Mouse (Mus musculus): ENCODE results near the gene Zbtb8b. TPM values are rescaled to one million over a fixed set of nuclear protein-coding genes. Genes with fewer than 3 reads are reported as not detected.
A peak's percentile ranks its signal among the peaks of the same experiment; 100 is the strongest.

Zbtb8b gene
- total RNA-seq, 1 experiment: 2.5 TPM

DNA sequence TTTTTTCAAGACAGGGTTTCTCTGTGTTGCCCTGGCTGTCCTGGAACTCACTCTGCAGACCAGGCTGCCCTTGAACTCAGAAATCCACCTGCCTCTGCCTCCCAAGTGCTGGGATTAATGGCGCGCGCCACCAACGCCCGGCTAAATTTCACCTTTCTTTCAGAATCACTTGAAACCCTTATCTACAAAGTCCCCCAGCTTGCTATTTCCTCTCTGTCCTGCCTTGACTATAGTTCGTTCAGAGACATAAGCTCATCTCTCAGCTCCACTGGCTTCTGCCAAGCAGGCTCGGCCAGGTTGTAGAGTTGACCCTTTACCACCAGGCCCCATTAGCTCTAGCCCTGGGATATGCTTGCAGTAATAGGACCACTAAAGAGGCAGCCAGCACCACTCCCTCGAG lies 6.7 kb upstream of the Zbtb8b start:
- H3K27ac ChIP-seq (ENCODE audit: insufficient read depth, low read depth, low read length, poor library complexity, severe bottlenecking): no peak overlapping the region
- DNase-seq (ENCODE audit: low read depth, low spot score): no peak
- no peak overlapping the region for H3K9ac ChIP-seq (ENCODE audit: insufficient read depth, low read depth, low read length, poor library complexity, severe bottlenecking)
- in situ Hi-C loops (cut with MboI; ENCODE audit: low sequenced_read_pairs in 2 of 2, unreplicated experiment in 2 of 2): no loop called here
- TF ChIP-seq HCFC1 (IDR thresholded peaks at IDR 0.05; ENCODE audit: borderline replicate concordance, insufficient read depth, low read length) (no peak), MAFK (IDR thresholded peaks at IDR 0.05; ENCODE audit: insufficient read depth, low read depth, low read length) (no peak), ZC3H11A (IDR thresholded peaks at IDR 0.05; ENCODE audit: borderline replicate concordance, low read depth, low read length) (no peak), CHD2 (IDR thresholded peaks at IDR 0.05; ENCODE audit: low read depth, low read length) (no peak), ZNF384 (IDR thresholded peaks at IDR 0.05; ENCODE audit: low read depth, low read length) (no peak)
- H3K4me3 ChIP-seq (ENCODE audit: insufficient read depth in 1 of 2, low read depth in 1 of 2, low read length in 2 of 2, poor library complexity in 1 of 2, severe bottlenecking in 1 of 2): no peak overlapping the region
- H3K36me3 ChIP-seq (ENCODE audit: control insufficient read depth, insufficient read depth, low read length, poor library complexity, severe bottlenecking): no peaks in the 10 kb centered on the region
- no peaks in the 10 kb centered on the region for H3K9me3 ChIP-seq (ENCODE audit: control insufficient read depth, insufficient read depth, low read depth, low read length)
- H3K4me1 ChIP-seq (ENCODE audit: control insufficient read depth in 2 of 2, insufficient read depth in 2 of 2, low read length in 2 of 2, poor library complexity in 1 of 2): no peaks in the 10 kb centered on the region

DNA sequence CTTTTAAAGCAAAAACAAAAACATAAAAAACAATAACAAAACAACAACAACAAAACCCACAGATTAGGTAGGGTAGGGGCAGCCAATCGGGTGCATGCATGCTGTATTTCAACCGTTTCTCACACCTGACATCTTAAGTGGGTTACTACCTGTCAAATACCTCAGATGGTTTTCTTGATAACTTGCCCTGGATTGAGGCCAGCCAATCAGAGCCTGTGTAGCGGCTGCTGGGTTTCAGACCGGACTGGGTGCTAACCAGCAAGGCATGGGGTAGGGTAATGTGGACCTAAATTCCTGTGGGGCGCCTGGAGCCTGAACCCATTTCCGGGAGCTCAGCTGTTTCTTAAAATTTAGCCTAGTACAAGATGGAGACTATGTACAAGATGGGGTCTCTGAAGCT lies 492 bp upstream of the Zbtb8b start:
- in situ Hi-C loops (cut with MboI; ENCODE audit: low sequenced_read_pairs in 2 of 2, unreplicated experiment in 2 of 2): no loop called here
- Histone ChIP-seq H3K27ac (ENCODE audit: insufficient read depth, low read depth, low read length, poor library complexity, severe bottlenecking) (no peak overlapping the region), H3K9me3 (ENCODE audit: control insufficient read depth, insufficient read depth, low read depth, low read length) (no peaks in the 10 kb centered on the region), H3K36me3 (ENCODE audit: control insufficient read depth, insufficient read depth, low read length, poor library complexity, severe bottlenecking) (no peaks in the 10 kb centered on the region), H3K4me3 (ENCODE audit: insufficient read depth in 1 of 2, low read depth in 1 of 2, low read length in 2 of 2, poor library complexity in 1 of 2, severe bottlenecking in 1 of 2) (peak overlapping the region in 1 of 2 experiments; percentile 91; a peak in 2 of 4 replicates), H3K9ac (ENCODE audit: insufficient read depth, low read depth, low read length, poor library complexity, severe bottlenecking) (no peak overlapping the region), H3K4me1 (ENCODE audit: control insufficient read depth in 2 of 2, insufficient read depth in 2 of 2, low read length in 2 of 2, poor library complexity in 1 of 2) (peaks cover 0 to 3% of the 10 kb centered on the region in 2 experiments; a peak in 2 of 4 replicates)
- no peak for DNase-seq (ENCODE audit: low read depth, low spot score)
- TF ChIP-seq HCFC1 (IDR thresholded peaks at IDR 0.05; ENCODE audit: borderline replicate concordance, insufficient read depth, low read length): no peak
- no peak for TF ChIP-seq MAFK (IDR thresholded peaks at IDR 0.05; ENCODE audit: insufficient read depth, low read depth, low read length)
- no peak for TF ChIP-seq ZNF384 (IDR thresholded peaks at IDR 0.05; ENCODE audit: low read depth, low read length)
- no peak for TF ChIP-seq CHD2 (IDR thresholded peaks at IDR 0.05; ENCODE audit: low read depth, low read length)
- no peak for TF ChIP-seq ZC3H11A (IDR thresholded peaks at IDR 0.05; ENCODE audit: borderline replicate concordance, low read depth, low read length)

DNA sequence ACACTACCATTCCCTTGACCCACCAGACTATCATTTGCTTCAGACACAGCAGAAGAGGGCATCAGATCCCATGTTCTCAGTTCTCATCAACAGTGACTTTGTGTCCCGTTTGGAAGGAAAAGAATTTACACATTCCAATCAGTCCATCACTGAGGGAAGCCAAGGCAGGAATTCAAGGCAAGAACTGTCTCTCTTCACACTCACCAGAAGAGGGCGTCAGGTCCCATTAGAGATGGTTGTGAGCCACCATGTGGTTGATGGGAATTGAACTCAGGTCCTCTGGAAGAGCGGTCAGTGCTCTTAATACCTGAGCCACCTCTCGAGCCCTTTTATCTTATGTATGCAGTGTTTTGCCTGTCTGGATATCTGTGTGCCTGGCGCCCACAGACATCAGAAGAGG lies 22.3 kb downstream of the Zbtb8b start:
- Histone ChIP-seq H3K4me1 (ENCODE audit: control insufficient read depth in 2 of 2, insufficient read depth in 2 of 2, low read length in 2 of 2, poor library complexity in 1 of 2) (no peaks in the 10 kb centered on the region), H3K4me3 (ENCODE audit: insufficient read depth in 1 of 2, low read depth in 1 of 2, low read length in 2 of 2, poor library complexity in 1 of 2, severe bottlenecking in 1 of 2) (no peak overlapping the region), H3K9ac (ENCODE audit: insufficient read depth, low read depth, low read length, poor library complexity, severe bottlenecking) (no peak overlapping the region), H3K27ac (ENCODE audit: insufficient read depth, low read depth, low read length, poor library complexity, severe bottlenecking) (no peak overlapping the region), H3K9me3 (ENCODE audit: control insufficient read depth, insufficient read depth, low read depth, low read length) (no peaks in the 10 kb centered on the region), H3K36me3 (ENCODE audit: control insufficient read depth, insufficient read depth, low read length, poor library complexity, severe bottlenecking) (no peaks in the 10 kb centered on the region)
- in situ Hi-C loops (cut with MboI; ENCODE audit: low sequenced_read_pairs in 2 of 2, unreplicated experiment in 2 of 2): no loop called here
- no peak for DNase-seq (ENCODE audit: low read depth, low spot score)
- TF ChIP-seq ZC3H11A (IDR thresholded peaks at IDR 0.05; ENCODE audit: borderline replicate concordance, low read depth, low read length) (no peak), ZNF384 (IDR thresholded peaks at IDR 0.05; ENCODE audit: low read depth, low read length) (no peak), HCFC1 (IDR thresholded peaks at IDR 0.05; ENCODE audit: borderline replicate concordance, insufficient read depth, low read length) (no peak), MAFK (IDR thresholded peaks at IDR 0.05; ENCODE audit: insufficient read depth, low read depth, low read length) (no peak), CHD2 (IDR thresholded peaks at IDR 0.05; ENCODE audit: low read depth, low read length) (no peak)

GRCm38 (mm10) chr4:129416478-129416877 lies 24.2 kb downstream of the Zbtb8b start:
- TF ChIP-seq MAFK (IDR thresholded peaks at IDR 0.05; ENCODE audit: insufficient read depth, low read depth, low read length) (no peak), HCFC1 (IDR thresholded peaks at IDR 0.05; ENCODE audit: borderline replicate concordance, insufficient read depth, low read length) (no peak), ZC3H11A (IDR thresholded peaks at IDR 0.05; ENCODE audit: borderline replicate concordance, low read depth, low read length) (no peak), CHD2 (IDR thresholded peaks at IDR 0.05; ENCODE audit: low read depth, low read length) (no peak), ZNF384 (IDR thresholded peaks at IDR 0.05; ENCODE audit: low read depth, low read length) (no peak)
- no peak for DNase-seq (ENCODE audit: low read depth, low spot score)
- Histone ChIP-seq H3K27ac (ENCODE audit: insufficient read depth, low read depth, low read length, poor library complexity, severe bottlenecking) (no peak overlapping the region), H3K9me3 (ENCODE audit: control insufficient read depth, insufficient read depth, low read depth, low read length) (no peaks in the 10 kb centered on the region), H3K36me3 (ENCODE audit: control insufficient read depth, insufficient read depth, low read length, poor library complexity, severe bottlenecking) (no peaks in the 10 kb centered on the region), H3K4me1 (ENCODE audit: control insufficient read depth in 2 of 2, insufficient read depth in 2 of 2, low read length in 2 of 2, poor library complexity in 1 of 2) (no peaks in the 10 kb centered on the region), H3K4me3 (ENCODE audit: insufficient read depth in 1 of 2, low read depth in 1 of 2, low read length in 2 of 2, poor library complexity in 1 of 2, severe bottlenecking in 1 of 2) (no peak overlapping the region), H3K9ac (ENCODE audit: insufficient read depth, low read depth, low read length, poor library complexity, severe bottlenecking) (no peak overlapping the region)
- in situ Hi-C loops (cut with MboI; ENCODE audit: low sequenced_read_pairs in 2 of 2, unreplicated experiment in 2 of 2): no loop called here

DNA sequence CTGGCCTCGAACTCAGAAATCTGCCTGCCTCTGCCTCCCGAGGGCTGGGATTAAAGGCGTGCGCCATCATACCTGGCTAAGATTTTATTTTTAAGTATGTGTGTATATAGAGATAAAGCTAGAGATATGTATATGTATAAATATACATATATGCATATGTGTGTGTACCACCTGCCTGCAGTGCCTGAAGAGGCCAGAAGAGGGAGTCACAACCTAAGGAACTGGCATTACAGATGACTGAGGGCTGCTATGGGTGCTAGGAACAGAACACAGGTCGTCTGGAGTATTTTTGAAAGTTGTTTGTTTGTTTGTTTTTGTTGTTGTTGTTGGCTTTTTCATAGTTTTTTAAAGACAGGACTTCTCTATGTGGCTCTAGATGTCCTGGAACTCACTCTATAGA lies 24.8 kb downstream of the Zbtb8b start:
- in situ Hi-C loops (cut with MboI; ENCODE audit: low sequenced_read_pairs in 2 of 2, unreplicated experiment in 2 of 2): no loop called here
- Histone ChIP-seq H3K36me3 (ENCODE audit: control insufficient read depth, insufficient read depth, low read length, poor library complexity, severe bottlenecking) (no peaks in the 10 kb centered on the region), H3K4me3 (ENCODE audit: insufficient read depth in 1 of 2, low read depth in 1 of 2, low read length in 2 of 2, poor library complexity in 1 of 2, severe bottlenecking in 1 of 2) (no peak overlapping the region), H3K27ac (ENCODE audit: insufficient read depth, low read depth, low read length, poor library complexity, severe bottlenecking) (no peak overlapping the region), H3K9me3 (ENCODE audit: control insufficient read depth, insufficient read depth, low read depth, low read length) (no peaks in the 10 kb centered on the region), H3K9ac (ENCODE audit: insufficient read depth, low read depth, low read length, poor library complexity, severe bottlenecking) (no peak overlapping the region), H3K4me1 (ENCODE audit: control insufficient read depth in 2 of 2, insufficient read depth in 2 of 2, low read length in 2 of 2, poor library complexity in 1 of 2) (no peaks in the 10 kb centered on the region)
- DNase-seq (ENCODE audit: low read depth, low spot score): no peak
- TF ChIP-seq HCFC1 (IDR thresholded peaks at IDR 0.05; ENCODE audit: borderline replicate concordance, insufficient read depth, low read length) (no peak), CHD2 (IDR thresholded peaks at IDR 0.05; ENCODE audit: low read depth, low read length) (no peak), MAFK (IDR thresholded peaks at IDR 0.05; ENCODE audit: insufficient read depth, low read depth, low read length) (no peak), ZC3H11A (IDR thresholded peaks at IDR 0.05; ENCODE audit: borderline replicate concordance, low read depth, low read length) (no peak), ZNF384 (IDR thresholded peaks at IDR 0.05; ENCODE audit: low read depth, low read length) (no peak)

Data from ES-E14 (cell line).